Mouse (Mus musculus): ENCODE results near the gene Foxp1. TPM values are rescaled to one million over a fixed set of nuclear protein-coding genes. Genes with fewer than 3 reads are reported as not detected.

Foxp1 gene
- total RNA-seq, 4 experiments from 2014 or later = 143 to 189 (median 162) TPM

DNA sequence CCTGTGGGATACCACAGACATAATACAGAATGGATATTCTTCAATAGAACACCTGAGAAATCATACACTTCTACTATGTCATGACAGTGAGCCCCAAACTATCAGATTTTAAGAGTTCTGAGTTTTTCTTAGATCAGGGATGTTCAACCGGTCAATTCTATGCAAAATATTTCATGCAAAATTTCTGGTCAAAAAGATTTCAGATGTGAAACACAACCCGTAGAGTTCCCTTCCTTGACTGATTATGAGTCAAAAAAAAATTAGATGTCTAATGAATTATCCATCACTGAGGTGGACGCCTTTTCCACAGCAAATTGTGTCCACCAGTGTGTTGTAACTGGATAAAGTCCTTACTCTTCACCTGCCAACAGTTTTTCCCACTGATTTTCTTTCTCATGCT lies 188.3 kb downstream of the Foxp1 start:
- no peak for DNase-seq (ENCODE audit: low spot score in 2 of 2)

DNA sequence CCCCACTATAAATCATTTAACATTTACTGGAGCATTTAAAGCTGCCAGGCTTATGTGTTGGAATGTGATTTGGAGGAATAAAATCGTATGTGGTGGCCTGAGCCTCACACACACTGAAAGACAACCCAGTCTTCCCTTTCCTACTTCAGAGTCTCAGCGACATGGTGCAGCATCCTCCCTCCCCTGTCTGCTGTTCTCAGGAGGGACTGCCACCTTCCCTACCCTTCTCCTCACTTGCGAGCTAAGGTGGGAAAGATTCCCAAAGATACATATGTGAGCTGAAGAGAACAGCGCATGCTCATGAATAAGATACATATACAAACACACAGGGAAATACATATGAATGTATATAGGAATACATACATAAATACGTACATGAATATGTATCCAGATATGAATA lies 189.4 kb downstream of the Foxp1 start:
- DNase-seq (ENCODE audit: low spot score in 2 of 2) = no peak

DNA sequence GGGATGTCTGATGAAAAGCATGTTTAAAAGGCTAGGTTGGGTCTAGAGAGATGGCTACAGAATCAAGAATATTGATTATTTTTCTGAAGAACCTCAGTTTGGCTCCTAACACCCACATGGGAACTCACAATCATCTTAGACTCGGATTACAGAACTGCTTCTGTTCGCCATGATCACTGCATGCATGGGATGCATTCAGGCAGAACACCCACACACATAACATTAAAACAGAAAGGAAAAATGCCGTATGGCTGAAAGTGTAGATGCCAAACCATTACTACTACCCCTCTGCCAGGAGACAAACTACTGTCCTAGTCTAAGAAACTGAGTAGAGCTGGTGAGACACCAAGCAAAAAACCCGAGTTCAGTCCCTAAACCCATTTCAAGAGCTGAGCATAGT lies 192.4 kb downstream of the Foxp1 start:
- DNase-seq (ENCODE audit: low spot score in 2 of 2) = no peak

DNA sequence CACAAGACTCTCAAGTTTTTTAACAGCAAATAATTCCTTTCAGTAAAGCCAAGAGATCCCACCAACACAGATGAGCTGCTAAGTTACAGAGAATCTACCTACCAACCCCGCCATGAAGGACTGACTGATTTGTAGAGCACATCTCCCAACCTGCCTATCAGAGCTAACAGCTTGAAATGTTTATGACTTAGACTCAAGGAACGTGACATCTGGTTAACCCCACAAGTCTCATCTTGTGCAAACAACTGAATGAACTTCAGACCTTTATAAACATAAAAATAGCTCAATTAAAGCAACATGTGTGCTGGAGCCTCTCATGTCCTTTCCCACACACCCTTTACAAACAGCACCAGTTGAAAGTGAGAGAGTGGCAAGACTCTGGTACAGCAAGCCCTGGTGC lies 193.9 kb downstream of the Foxp1 start:
- no peak for DNase-seq (ENCODE audit: low spot score in 2 of 2)

DNA sequence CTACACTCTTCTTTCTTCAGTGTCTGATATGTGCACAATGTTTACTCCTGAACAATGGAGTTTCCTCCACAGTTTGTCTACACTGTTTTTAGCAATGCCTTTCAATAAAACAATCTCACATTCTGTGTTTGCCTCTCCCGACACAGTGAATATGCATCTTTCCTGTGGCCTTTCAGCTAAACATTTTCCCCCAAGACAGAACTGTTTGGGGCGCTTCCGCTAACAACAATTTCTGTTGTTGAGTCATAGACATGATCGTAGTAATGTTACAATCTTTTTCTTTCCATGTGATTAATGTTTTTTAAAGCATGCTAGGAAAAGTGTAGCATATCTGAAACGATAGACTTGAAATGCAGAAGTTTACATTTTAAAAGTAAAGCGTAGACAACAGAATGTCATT lies 194.4 kb downstream of the Foxp1 start:
- DNase-seq (ENCODE audit: low spot score in 2 of 2) = no peak

DNA sequence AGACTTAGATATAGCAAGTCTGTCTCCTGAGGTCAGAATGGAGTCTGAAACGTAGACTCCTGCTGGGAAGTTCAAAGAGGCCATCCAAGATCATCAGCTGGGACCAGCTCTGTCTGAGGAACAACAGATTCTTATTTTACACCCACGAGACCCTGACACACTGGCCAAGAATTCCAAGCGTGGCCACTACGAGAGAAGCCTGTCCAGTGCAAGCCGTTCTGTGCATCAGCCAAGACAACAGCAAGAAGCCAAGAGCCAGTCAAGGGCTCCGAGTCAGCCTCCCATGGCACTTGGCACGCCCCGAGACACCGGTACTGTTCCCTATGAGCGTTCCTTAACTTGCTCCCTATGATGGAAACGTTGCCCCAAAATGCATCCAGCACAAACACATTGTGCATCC lies 194.8 kb downstream of the Foxp1 start:
- no peak for DNase-seq (ENCODE audit: low spot score in 2 of 2)

DNA sequence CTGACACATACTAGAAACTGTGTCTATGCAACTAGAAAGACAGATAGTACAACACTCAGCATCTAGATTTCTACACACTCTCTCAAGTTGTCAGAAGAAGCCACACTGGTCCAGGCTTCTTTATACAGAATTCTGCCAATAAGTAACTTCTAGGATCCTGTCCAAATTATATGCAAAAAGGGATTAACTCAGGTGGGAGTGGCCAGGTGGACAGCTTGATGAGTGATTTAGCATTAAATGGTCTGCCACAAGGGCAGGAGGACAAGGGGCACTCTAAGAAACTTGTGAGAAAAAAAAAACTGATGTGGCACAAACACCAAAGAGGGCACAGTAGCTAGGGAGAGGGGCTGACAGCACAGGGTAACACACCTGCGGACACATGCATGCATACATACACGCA lies 196.6 kb downstream of the Foxp1 start:
- no peak for DNase-seq (ENCODE audit: low spot score in 2 of 2)

DNA sequence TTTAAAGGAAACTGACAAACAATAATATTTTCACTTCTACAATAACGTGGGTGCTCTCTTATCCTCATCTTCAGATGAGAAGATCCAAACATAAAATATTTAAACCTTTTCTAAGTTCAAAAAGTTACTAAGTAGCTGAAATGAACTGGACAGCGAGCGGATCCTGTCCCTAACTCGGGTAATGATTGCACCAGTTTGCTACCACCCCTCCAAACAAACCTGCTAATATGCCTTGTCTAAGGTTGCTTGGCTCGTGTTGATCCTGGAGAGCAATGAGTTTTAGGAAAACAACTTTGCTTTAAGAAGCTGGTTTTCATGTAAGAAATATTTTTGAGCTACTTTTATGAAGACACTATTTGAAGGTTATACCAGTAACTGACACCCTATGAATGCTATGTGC lies 197.1 kb downstream of the Foxp1 start:
- DNase-seq (ENCODE audit: low spot score in 2 of 2) = no peak

DNA sequence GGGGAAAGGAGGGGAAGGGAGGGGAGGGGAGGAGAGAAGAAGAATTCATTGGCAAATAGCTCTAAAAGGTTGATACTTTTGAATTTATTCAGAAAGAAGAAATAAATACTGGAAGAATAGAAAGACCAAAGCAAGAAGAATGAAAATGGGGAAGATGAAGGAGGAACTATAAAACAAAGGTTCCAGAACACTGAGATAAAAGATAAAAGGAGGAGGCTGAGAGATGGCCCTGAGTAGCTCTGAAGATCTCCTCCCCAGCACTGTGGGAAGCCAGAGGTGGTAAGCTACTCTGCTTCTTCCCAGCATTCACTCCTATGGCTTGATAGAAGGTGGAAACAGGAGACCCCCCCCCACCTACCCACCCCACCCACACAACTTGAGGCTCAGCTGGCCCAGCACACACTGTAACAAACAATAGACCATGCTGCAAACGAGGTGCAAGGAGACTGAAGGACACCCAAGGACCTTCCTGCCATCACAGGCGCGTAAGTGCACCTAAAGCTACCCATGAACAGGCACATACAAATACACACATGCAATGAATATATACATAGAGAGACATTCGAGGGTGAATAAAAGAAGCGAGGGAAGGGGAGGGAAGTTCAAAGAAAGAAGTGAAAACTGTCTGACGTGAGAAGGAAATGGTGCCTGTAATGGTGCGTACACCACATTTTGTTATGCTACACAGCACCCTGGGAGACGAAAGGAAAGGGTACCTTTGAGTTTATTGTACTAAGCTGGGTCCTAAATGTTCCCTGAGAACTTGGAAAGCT lies 200.2 kb downstream of the Foxp1 start:
- no peak for DNase-seq (ENCODE audit: low spot score in 2 of 2)

DNA sequence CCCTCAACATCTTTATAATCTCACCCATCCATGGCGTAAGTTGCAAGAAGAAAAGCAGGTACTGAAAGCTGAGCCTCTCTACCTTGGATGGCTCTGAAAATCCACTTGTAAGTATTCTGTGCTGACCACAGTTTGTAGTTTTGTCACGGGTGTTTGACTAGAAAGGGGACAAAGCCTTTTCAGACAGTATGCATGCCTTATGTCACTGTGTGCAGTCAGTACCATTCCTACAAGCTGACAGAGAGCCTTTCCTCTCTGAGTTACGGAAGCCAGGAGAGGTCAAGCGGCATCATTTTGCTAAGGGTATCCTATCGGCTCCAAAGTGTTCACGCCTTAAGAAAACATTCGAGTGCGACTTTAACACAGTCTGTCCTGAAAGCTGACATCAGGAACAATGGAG lies 202.1 kb downstream of the Foxp1 start:
- DNase-seq (ENCODE audit: low spot score in 2 of 2) = no peak

DNA sequence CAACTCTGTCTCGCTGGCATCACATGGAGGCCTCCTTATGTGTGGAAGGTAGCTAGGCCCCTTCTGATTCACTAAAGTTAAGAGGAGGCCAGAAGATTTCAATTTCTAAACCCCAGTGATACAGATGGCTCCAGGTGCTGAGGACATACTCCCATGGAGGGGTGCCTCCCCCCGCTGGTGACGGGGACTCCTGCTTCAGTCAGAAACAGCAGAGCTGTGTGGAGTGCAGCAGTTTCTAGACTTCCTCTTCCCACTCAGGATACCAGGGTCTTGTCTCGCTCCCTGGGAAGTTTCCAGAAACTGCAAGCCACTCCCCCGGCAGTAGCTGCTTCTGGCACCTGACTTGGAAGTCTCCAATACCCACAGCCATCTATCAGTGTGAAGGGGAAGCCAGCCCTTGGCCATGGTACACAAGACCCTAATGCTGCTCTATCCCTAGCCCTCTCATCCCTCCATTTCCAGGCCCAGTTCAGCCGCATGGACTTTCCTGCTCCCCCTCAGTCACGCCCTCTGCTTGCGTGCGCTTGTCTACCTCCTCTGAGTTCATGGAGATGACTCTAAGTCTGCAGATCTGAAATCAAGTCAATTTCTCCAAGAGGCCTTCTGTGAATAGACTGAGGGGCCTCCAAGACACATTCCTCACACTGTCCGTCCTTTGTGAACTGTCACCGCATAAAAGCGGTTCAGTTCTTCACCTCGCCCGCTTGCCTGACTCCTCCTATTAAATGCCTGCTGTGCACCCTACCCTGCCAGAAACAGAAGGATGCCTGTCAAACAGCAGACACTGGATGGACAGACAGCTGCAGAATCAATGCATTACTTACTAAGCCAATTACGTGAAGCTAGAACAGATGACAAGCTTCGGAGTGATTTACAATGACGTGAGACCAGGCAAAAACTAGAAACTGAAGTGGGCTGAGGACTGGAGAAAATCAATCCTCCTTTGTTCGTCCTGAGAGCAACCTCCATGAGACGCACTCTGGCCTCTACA lies 202.8 kb downstream of the Foxp1 start:
- DNase-seq (ENCODE audit: low spot score in 2 of 2) = no peak

DNA sequence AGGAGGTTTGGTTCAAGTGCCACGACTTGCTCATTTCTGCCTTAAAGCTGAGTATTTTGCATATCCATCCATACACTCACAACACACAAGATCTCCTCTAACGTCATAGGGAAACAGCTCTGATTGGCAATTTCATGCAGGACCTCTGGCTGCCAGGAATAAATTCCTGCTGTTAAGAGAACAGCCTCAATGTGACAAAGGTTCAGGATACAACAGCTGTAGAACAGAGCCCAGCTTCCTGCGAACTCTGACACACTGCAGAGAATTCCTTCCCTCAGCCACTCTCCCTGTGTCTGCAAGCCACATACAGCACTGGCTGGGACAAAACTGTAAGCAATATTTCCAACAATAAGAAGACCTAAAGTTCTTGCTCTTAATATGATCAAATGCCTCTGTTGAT lies 207.8 kb downstream of the Foxp1 start:
- no peak for DNase-seq (ENCODE audit: low spot score in 2 of 2)

DNA sequence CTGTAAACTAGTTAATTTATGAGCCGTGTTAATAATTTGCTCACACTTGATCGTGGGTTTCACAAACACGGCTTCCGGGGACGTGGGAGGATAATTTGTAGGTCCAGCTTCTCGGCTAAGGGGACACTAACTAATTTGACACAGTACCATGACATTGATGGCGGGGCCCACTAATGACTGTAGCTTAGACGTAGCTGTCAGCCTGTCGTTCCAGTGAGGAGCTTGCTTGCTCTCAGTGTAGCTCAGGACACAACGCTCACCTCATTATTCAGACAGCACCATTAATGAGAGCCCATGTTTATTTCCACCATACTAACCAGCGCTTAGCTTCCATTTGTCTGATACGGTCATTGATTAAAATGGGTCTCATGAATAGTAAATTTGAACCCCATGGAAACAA lies 212.0 kb downstream of the Foxp1 start:
- no peak for DNase-seq (ENCODE audit: low spot score in 2 of 2)

DNA sequence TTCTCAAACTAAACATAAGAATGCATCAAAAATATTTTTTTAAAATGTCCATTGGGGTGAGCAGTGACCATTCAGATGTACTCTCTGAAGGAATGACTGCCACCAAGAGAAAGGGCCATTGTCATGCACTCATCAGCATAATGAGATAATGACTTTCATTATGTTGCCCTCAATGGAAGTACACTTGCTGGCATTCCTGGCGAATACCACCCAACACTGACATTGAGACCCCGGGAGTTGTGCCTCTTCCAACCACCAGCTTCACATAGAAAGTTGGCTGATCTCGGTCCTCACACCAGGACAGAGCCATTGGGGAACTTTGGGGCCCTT lies 212.4 kb downstream of the Foxp1 start:
- no peak for DNase-seq (ENCODE audit: low spot score in 2 of 2)

DNA sequence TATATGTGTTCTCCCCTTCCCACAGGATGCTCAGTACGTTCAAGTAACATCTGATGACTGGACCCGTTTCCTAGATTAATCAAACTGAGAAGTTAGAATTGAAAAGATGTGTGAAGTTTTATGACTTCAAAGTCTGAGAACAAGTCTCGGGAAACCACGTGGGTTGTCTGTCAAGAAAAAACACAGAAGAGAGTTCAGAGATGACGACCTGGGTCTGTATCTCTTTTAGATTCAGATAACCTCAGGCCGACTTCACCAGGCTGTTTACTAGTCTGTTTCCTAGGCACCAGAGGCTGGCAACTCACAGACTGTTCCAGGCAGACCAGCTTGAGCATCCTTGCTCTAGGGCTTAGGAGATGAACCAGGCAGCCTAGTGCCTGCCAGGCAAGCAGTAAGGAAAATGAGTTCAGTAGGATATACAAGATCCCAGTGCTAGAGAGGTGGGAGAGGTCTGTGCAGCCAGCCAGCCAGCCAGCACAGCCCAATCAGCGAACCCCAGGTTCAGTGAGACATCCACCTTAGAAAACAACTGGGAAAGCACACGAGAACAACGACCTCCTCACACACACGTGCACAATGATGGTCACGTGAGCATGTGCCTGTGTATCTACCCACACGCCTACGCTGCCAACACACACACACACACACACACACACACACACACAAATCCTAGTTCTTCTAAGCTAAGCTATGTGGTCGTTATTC lies 212.9 kb downstream of the Foxp1 start:
- no peak for DNase-seq (ENCODE audit: low spot score in 2 of 2)

DNA sequence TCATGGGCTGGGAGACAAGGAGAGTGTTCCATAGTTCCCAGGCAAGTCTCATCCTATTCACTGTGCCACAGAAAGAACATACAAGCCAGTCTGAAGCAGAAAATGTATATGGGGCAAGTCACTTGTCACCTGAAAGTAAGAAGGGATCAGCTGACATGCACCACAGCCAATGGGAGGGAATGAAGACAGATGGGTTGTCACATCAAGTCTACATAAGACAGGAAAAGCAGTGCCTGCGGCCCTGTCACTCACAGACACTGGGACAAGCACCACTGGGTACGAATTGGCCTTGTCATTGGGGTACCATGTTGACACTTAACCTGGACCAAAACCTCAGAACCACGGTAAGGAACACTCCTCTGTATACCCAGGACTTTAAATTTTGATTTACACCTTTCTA lies 216.8 kb downstream of the Foxp1 start:
- DNase-seq (ENCODE audit: low spot score in 2 of 2) = no peak

DNA sequence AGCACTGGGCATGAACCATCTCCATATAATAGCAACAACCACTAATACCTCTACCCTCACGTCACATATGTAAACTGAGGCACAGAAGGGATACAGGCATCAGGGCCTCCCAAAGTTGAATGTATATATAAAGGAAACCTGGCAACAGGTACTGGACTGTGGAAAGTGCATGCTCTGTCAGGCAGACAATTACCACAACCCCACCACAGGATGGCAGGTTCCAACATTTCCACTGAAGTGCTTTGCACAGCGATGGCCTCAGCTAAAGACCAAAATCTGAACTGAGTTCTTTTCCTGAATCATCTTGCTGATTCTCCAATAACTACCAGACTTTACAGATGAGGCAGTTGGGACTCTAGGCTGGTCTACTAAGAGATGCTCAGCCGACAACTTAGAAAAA lies 217.3 kb downstream of the Foxp1 start:
- no peak for DNase-seq (ENCODE audit: low spot score in 2 of 2)

DNA sequence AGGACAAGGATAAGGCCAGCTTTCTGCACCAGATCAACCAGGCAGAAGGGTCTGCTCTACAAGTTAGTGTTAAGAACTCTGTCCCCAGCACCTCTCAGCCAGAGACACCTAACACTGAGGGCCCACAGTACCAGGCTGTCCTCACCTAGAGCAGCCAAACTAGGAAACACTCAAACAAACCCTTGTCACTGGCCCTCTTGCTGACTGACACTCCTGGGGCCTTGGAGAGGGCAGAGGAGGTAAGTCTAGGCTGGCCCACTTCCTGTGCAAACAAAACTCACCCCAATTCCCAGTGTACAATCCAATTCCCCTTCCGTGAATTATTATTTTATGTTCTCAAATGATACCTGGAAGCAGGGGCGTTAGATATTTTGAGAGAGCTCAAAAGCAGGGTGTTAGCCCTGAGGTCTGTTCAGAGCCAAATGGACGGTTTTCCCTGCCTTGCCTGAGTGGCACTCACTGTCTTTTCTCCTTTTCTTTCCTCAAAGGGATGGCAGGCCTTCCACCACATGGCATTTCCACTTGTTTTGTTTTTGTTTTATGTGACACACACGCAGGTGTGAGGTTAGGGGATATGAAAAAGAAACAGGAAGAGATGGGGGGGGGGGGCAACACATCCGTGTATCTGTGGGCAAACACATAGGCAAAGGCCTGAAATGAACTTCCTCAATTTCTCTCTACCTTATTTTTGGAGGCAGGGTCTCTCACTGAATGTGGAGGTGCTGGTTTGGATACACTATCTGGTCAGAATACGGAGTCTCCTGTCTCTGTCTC lies 219.7 kb downstream of the Foxp1 start:
- DNase-seq (ENCODE audit: low spot score in 2 of 2) = no peak

DNA sequence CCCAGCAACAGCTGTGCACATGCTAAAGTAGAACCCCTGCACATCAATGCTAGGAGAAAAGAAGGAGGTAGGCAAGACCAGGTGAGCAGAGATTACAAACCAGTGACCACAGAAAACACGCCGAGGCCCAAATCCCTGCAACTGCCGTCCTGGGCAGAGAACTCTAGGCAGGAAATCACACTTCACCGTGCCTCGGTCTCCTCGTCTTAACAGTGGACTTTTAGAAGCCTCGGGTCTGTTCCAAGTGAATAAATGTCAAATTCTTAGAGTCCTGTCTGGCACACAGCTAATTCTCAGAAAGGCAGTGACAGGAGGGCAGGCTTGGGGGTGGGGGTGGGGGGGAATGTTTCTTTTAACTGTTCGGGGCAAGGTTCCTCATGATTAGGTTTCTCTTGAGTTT lies 220.6 kb downstream of the Foxp1 start:
- no peak for DNase-seq (ENCODE audit: low spot score in 2 of 2)

DNA sequence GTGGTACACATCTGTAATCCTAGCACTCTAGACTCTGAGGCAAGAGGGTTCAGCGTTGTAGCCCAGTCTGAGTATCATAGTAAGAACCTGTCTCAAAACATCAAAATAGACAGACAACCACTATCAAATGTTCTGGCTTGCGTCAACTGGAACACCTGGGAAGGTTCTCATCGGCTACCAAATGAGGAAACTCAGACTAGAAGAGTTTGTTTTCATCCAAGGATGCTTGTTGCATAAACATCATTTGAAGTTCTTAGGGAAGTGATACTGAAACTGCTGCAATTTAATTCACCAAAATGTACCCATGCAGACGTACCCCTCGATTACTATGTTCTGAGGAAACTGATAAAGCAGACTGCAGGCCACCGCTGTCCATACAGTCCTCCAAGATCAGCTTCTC lies 222.3 kb downstream of the Foxp1 start:
- DNase-seq (ENCODE audit: low spot score in 2 of 2) = no peak

DNA sequence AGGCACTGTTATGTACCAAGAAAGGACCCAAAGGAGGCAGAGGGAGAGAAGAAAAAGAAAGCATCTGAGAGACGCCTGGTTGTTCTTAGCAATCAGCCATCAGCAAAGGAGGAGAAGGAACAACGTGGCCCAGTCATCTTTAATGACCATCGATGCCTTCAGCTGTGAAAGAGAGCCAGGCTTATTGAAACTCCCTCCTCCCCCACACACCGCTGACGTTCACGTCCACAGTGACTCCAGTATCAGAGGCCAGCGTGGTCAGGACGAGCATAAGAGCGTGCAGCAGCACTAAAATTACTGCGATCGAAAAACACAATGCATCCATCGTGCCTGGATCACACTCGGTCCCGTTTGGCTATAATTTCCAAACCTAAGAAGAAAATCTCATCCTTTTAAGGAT lies 223.3 kb downstream of the Foxp1 start:
- DNase-seq (ENCODE audit: low spot score in 2 of 2) = no peak

Measured in left cerebral cortex, adult 8-10 months (tissue).